Mouse (Mus musculus): Measurements from ENCODE around the gene Rassf1.

DNA sequence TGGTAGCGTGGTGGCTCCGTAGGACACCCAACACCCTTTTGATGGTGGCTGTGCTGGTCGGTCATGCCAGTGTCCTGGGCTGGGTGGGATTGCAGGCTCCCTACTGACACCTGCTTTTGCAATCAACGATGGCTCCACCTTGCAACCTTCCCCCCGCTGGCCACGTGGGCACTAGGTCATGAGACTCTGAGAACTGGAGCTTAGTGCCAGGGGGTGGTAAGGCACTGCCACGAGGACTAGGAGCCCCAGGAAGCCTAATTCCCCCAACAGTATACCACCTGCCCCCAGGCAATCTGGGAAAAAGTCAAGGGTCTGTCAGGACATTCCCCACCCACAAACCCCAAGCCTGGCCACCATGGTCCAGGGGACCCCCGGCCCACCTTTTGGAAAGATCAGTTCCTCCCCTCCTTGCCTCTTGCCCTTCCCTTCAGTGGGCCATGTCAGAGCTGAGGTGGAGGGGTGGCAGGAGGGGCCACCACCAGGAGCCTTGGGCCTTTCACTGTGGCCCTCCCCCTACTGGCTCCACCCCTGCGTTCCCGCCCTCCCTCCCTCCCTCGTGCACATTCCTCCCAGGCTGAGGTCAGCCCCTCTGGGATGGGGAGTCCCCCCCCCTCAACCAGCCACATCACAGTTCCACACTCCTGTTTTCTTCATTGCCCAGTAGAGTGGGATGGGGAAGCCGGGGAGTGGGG, 57.5 kb downstream of the Rassf1 start, which contains the start of gene Sema3b:
- TF ChIP-seq CTCF (IDR thresholded peaks at IDR 0.05; ENCODE audit: low read depth) = no peak
- TF ChIP-seq EP300 (optimal IDR thresholded peaks at IDR 0.05) = no peak
